Mouse (Mus musculus) frontal cortex, postnatal 36 days (tissue): ENCODE data around the gene 4930539E08Rik.

Experiments used
- DNase-seq, 2 experiments: peaks; one replicate each; pipeline ENCODE4 v3.0.0; 2022; ENCODE audit warnings: low spot score in 2 of 2

Gene 4930539E08Rik

DNA sequence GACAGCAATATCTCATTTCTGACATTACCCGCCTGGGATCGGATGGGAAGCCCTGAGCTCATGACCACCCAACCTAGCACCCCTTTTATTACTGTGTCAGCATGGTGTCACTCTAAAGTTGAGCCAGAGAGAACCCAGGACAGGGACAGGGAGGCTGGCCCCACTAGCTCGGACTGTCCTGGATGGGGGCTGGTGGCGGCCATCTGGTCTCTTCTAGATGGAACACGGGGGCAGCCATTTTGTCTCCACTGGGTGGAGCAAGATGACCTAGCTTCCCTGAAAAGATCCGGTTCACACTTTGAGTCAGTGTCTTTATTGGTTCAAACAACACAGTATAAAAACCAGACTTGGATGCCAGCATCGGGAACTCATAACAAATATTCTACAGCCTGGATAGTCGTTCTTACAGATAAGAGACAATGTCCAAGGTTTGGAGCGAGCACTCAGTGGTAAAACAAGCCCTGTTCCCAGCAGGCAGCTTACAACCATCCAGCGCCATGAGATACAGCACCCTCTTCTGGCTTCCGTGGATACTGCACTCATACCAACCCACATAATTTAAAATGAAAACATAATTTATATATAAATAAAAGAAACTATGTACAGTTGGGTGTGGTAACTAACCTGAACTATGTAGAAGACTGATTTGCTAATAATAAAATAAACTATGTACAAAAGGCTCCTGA lies 18.9 kb downstream of the 4930539E08Rik start:
- DNase-seq = no peak

DNA sequence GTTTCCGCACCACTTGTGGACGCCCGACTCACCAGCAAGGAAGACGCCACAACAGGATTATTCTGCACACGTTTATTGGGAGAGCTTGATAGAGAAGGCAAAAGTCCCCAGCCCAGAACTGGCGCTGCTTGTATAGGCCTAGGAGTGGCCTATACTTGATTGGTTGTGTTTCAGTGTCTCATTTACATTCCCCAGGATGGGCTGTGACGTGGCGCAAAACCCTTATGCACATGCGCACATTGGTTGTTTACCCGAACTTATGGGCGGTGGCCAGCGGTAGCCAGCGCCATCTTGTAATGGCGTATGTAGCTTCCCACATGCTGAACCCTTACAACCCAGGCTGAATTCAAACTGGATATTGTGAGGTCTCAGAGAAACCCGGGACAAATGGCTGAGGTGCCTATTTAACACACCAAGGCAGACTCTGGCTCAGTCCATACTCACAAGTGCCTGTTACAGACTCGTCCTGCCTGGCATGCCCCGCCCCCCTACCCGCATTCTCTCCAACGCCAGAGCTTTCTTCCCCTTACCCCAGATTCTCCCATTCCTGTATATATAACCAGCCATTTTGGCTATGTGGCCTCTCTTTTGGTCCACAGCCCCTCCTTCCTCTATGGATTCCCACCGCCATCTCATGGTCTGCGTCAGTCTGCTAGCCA lies 19.8 kb downstream of the 4930539E08Rik start:
- no peak for DNase-seq

DNA sequence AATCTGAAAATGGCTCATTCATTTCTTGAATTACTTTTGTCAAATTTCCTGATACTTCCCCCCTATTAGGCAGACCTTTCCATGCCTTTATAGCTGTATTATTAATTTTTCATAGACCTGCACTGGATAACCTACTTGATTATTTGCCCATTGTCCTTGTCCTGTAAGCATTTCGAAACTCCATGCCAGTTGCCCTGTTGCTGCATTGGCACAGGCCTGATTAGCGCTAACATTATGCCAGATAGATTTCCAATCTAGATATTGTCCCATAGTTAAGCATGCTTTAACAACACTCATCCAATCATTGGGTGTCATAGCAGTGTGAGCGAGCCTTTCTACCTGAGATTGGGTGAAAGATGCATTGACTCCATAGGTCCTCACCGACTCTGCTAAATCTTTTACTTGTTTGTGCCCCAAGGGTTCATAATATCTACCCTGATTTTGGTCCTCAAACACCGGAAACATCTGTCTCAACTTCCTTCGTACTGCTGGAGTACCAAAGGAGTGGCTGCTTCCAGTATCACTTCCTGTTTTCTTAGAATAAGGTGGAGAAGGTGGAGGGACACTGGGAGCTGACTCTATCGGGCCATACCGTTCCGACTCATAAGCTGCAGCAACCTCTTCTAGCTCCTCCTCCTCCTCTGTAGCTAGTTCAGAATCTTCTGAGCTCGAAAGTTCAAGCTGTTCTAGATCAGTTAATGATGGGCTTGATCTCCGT lies 20.9 kb downstream of the 4930539E08Rik start:
- no peak for DNase-seq

DNA sequence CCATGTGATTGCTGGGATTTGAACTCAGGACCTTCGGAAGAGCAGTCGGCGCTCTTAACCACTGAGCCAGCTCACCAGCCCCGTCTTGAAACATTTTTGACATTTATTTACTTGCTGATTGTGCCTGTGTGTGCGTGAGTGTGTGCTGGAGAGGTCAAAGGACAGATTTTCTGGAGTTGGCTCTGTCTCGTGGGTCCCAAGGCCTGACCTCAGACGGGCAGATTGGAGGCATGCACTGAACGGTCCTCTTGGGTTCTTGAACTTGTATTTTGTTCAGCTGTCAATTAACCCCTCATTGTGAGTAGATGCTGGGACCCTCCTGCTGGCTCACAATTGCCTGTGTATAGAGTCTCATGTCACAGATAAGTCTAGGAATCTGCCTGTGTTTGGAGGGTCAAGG lies 28.9 kb downstream of the 4930539E08Rik start:
- DNase-seq = no peak

DNA sequence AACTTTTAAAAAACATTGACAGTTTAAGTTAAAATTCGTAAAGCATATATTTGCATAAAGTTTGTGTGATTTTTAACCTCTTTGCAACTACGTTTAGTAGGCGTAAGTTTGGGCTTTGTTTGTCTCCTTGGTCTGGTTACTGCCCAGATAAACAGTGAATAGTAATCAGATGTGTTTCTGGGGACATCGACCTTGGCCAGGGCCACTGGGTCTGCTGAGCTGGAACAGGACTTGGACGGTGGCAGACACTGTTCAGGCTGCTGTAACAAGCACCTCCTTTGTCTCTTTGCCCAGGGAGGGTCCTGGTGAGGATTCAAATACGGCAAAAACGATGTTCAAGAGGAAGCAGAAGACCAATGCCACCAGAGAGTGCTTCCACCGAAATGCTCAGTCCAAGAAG lies 29.9 kb downstream of the 4930539E08Rik start:
- no peak for DNase-seq

DNA sequence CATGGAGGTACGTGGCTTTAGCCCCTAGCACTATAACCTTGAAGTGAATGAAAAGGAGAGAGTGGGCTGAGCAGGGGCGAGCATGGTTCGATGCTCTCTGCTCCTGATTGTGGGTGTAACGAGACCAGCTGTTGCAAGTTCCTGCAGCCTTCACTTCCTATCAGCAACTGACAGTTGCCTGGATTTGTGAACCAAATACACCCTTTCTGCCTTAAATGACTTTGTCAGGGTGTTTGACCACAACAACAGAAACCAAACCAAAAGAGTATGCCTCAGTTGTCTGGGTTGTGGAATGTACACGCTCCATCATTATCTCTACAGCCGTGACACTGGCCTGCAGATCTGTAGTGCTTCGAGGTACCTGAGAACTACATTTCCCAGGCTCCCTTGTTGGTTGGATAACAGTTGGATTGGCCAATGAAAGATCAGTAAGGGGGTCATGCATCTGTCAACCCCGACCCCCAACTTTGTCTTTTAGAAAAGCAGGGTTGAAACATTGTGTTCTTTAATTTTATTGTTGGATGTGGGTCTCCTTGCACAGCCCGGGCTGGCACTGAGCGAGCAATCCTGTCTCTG lies 31.1 kb downstream of the 4930539E08Rik start:
- DNase-seq = no peak

DNA sequence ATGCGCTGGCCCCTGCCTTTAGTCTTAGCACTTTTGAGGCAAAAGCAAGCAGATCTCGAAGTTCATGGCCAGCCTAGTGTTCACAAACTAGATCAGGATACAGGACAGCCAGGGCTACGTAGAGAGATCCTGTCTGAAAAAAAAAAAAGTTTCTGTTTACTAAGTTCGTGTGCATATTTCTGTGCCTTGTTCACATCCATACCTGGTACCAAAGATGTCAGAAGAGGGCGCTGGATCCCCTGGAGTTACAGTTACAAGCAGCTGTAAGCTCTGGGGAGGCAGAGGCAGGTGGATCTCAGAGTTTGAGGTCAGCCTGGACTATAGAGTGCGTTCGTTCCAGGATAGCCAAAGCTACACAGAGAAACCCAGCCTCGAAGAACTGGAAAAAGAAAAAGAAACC lies 32.3 kb downstream of the 4930539E08Rik start:
- DNase-seq = no peak

DNA sequence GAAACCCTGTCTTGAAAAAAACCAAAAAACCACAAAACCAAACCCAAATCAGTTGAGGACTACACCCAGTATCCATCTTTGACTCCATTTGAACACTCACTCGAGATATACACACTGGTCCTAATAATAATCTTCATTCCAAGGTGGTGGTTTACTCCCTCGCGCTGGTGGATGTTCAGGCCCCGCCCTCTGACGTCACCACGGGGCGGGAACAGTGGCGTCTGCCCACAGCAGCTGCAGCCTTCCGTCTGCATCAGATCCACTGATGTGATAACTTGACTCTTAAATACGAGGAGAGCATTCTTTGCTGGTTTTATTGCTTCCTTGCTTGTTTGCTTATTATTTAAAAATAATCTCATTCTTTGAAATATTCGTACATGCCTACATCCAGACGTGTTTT lies 32.8 kb downstream of the 4930539E08Rik start:
- peak; percentile 39 to 52 for DNase-seq

DNA sequence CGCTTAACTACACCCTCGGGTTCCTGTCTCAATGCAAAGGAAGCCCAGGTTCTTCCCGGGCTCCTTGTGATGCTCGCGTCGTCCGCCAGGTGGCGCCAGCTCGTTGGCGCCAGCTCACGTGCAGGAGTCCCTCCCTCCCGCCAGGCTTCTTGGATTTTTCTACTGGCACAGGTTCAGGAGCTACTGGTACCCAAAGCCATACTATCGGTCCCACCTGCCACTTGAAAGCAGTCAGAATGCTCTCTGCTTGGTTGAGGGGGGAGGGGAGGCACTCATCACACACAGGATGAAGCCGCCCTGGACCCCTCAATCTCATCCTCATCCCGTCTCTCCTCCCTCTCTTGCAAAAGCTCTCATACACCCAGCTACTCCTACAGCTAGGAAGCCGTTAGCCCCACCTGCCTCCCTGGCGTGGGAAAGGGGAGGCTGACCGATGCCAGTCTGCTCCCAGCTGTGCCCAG lies 35.2 kb downstream of the 4930539E08Rik start:
- DNase-seq = peak; percentile 71 to 85

DNA sequence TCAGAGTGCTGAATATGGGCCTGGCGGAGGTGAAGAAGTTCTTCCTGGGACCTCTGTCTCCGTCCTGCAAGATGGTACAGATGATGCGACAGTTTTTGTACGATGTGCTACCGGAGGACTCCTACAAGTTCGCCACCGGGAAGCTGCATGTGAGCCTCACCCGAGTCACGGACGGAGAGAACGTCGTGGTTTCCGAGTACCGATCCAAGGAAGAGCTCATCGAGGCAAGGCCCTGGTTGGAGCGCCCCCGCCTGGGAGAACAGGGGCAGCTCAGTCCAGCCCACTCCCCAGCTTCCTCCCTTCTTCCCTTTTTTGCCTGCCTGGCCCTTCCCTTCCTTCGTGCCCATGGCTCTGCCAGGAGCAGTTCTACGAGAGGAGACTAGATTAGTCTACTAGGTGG lies 38.3 kb downstream of the 4930539E08Rik start:
- DNase-seq = peak in 1 of 2 experiments; percentile 36

DNA sequence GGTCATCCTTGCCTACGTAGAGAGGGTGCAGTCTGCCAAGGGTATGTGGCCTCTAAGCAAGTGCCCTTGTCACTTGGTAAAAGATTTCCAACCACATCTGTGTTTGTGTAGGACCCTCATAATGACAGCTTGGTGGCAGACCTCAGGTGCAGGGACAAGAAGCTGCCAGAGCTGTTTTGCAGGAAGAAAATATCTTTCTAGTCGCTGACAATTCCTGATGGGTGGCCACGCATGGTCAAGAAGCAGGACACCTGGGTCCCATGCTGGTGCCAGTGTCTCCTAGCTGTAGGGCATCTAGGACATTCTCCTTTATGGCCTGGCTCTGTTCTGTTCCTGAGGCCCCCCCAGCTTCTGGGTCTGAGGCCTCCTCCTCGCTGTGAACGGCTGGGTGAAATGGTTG lies 38.8 kb downstream of the 4930539E08Rik start:
- no peak for DNase-seq

DNA sequence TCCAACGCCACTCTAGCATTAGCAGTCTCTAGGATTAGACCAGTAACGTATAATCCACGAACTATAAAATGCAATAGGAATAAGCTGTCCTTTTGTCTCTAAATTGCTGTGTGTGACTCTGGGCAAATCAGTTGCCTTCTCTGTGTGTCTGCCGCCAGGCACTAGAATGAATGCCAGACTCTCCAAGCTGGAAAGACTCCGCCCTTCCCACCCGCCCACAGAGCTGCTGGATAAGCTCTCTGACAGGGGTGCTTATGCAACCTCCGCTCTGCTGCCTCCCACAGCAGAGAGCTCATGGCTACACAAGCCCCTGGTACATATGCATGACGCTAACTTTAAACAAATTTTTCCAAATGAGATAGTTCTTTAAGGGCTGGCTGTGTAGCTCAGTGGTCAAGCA lies 39.8 kb downstream of the 4930539E08Rik start:
- peak; percentile 64 to 75 for DNase-seq

DNA sequence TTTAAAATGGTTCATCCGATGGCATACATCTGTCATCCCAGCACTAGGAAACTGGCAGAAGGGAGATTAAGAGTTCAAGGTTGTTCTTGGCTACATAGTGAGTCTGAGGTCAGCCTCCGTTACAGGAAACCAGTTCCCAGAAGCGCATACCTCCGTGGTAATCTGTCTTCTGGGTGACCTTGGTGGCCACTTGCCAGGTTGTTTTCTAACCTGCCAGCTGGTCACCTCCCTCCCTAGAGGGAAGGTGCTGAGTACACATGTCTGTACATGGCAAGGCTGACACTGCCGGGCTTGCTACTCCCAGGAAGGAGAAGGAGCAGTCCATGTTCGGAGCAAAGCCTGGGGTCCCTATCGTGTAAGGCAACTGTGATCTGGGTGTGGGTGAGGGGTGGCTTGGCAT lies 40.3 kb downstream of the 4930539E08Rik start:
- no peak for DNase-seq

DNA sequence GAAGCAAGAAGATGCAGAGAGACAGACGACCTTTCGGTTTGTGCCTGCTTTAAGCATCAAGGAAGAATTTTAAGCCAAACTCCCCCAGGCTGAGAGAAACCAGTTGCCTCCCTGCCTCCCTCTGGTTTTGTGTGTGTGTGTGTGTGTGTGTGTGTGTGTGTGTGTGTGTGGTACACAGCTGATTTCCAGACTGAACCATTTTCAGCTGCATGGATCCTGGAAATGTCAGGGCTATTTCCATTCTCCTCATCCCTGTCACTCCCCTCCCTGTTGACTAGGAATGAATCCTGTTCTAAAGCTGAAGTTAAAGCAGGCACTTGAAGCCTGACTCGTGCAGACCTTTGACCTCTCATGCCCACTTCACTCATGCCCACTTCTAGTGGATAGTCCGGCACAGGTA lies 40.9 kb downstream of the 4930539E08Rik start:
- peak; percentile 30 to 65 for DNase-seq

DNA sequence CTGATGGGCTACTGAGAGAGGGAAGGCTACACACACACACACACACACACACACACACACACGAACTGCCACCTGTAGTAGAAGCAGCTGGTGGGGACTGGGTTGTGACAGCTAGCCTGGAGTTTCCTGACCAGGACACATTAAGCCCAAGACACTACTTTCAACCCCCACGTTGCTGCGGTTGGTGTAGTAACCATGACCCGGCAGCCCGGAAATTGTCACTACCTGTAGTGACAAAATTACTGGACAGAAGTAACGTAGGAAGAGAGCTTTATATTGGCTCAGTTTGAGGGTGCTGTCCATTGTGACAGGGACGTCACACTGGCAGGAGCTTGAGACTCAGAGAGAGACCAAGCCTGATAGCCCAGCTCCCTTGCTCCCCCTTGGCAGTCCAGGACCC lies 42.8 kb downstream of the 4930539E08Rik start:
- no peak for DNase-seq

DNA sequence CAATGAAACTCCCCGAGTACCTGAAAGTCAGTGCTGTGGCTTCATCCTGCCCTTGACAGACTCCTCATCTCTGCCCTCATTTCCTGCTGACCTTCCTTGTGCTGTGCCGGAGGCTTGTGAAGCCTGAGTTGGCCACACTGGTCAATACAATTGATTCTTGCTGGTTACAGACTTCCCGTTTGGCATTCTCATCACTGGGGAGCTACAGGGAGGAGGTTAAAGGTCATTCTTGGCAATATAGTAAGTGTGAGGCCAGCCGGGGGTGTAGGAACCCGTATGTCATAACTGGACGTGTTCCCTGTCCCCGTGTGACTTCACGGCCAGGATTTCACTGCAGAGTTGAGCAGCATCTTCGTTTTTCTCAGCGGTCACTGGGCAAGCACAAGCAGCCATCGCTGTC lies 43.3 kb downstream of the 4930539E08Rik start:
- no peak for DNase-seq

DNA sequence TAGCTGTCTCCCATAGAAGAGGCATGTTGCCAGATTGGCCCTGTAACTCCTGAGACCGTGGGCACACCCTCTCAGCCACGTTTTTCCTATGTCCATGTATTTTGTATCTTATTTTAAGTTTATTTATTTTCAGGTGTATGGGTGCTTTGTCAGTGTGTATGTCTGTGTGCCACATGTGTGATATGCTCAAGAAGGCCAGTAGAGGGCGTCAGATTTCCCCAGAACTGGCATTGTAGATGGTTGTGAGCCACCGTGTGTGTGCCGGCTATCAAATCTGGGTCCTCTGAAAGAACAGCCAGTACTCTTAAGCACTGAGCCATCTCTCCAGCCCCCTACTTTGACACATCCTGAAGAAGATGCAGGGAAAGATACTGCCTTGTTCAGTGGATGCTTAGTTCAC lies 44.7 kb downstream of the 4930539E08Rik start:
- no peak for DNase-seq

DNA sequence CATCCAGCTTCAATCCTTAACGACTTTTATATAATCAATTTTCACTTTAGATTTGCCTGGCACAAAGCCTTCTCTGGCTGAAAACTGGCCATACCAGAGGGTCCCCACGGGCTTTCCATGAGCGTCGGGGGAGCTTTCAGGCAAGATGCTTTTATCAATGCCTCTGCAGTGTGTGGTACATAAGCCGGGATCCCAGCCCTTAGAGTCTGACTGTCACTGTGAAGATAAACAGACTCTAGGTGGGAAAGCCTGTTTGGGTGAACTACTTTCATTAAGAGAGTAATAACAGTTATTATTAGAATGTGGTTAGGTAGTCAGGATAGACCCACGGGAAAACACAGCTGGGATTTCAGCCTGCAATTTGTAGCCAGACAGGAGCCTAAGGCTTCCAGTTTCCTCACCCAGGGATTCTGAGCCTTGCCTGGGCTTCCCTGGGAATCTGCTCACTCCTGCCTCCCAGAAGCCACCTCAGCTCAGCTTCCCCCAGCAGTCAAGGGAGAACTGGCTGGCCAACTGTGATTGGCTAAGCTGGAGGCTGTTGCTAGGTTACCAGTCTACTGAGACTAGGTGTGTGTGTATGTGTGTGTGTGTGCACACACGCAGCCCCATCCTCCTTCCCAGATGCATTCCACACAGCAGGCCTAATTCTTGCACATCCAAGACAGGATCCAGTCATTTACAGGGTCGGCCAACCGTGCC lies 45.6 kb downstream of the 4930539E08Rik start:
- peak; percentile 78 to 81 for DNase-seq

DNA sequence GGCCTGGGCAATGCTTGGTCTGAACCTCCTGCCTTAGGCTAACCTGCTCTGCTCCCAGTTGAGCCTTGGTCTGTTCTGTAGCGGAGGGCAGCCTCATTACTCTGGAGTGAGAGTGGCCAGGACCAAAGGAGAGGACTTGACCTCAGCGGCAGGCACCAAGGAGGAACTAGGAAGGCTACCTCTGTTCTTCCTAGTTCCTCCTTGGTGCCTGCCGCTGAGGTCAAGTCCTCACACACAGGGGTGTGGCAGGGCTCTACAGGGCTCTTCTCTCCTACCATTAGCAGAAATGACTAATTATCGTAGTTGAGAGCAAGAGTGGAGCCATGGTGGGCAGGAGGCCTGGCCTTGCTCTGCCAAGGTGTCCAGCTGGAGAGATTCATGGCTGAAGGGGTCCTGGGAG lies 47.7 kb downstream of the 4930539E08Rik start:
- DNase-seq = no peak

DNA sequence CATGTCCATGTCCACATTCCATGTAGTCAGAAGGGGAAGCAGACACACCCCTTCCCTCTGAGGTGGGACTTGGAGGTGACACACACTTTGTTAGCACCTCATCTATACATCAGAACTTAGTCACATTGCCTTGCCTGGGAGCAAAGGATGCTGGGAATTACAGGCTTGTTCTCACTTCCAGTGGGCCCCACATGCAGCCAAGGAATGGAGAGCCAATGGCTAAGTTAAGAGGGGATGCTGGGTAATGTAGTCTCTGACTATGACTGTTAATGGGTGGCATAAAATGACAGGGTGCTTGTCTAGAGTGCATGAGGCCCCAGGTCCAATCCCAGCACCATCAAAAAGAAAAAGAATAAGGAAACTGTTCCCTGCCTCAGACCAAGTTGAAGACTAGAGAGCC lies 48.2 kb downstream of the 4930539E08Rik start:
- DNase-seq = no peak

DNA sequence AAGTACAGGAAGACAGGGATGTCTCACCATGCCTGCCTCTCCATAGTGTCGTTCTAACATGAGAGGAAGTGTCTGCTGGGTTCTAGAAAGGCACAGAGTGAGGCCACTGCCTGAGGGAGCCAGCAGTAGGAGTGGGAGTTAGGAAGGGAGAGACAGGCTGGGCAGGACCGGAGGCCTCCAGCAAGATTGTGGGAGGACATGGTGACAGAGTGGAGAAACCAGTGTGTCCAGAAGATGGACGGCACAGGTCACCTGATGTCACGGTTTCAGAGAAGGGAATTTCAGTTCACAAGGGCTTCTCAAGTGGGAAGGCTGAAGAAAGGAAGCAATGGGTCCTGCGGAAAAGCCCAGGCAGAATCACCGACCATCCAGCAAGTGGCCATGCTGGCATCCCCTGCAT lies 50.7 kb downstream of the 4930539E08Rik start:
- DNase-seq = no peak

DNA sequence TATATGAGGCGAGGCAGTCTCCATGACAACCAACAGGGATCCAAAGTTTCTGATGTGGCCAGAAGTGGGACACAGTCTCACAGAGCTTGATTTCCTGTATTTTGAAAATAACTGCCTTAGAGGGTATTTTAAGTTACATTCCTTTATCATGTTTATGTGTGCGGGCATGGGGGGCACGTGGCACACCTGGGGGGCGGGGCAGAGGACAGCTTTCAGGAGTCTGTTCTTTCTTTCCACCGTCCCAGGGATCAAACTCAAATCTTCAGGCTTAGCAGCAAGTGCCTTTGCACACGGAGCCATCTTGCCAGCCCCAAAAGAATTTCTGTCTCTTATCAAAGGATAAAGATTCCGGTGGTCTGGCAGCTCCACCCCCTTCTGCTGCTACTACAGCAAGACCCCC lies 51.2 kb downstream of the 4930539E08Rik start:
- DNase-seq = no peak
